Mouse (Mus musculus) left cerebral cortex, postnatal 36 days (tissue): ENCODE data around the gene Steap3. TPM values are rescaled to one million over a fixed set of nuclear protein-coding genes. Genes with fewer than 3 reads are reported as not detected.

Source experiments
- DNase-seq, 2 experiments: peaks; one replicate each; pipeline ENCODE4 v3.0.0; 2021 to 2022; ENCODE audit warnings: low spot score in 2 of 2, mixed read lengths in 1 of 2
- intact Hi-C: fragments of 180-260 bp; cut with DNase I; formaldehyde crosslinking; loops from one replicate; pipeline ENCODE4 v1.15.1; 2025
- total RNA-seq, 2 experiments: library from RNA; stranded (reverse); gene quantifications; 2 replicates each; pipeline ENCODE4 v1.2.3; 2021

Gene Steap3
- total RNA-seq, 2 experiments from 2014 or later, result 4.6 to 6.6 TPM

DNA sequence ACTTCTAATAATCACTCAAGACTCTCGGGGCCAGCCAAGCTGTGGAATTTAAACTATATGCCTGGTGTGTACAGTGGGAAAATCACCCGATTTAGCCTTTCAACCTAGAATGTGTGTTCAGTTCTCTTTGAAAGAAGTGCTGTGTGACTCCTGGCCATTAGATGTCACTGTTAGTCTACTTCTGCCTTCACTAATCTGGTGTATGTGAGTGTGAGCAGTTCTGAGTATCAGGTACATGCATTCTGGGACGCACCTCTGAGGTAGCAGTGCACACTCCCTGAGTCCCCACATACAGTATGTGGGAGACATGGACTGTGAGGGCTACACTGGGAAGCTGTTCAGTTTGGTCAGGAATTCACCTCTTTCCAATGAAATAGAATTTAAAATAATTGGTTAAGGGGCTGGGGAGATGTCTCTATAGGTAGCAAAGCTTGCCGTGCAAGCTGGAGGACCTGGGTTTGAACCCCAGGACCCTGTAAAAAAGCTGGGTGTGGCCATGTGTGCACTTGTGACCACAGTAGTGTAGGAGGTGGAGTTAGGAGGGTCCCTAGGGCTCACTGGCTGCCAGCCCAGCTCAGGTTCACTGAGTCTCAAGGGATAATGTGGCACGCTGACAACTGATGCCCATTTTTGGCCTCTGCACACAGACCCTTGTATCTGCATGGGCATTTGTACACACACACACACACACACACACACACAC lies 100.5 kb downstream of the Steap3 start:
- peak in 1 of 2 experiments; percentile 36 for DNase-seq
- intact Hi-C loops, result loop anchor here (2.0 to 10.0 kb wide), 2 partner anchors 293 to 377 kb away; no protein-coding TSS in a partner anchor

DNA sequence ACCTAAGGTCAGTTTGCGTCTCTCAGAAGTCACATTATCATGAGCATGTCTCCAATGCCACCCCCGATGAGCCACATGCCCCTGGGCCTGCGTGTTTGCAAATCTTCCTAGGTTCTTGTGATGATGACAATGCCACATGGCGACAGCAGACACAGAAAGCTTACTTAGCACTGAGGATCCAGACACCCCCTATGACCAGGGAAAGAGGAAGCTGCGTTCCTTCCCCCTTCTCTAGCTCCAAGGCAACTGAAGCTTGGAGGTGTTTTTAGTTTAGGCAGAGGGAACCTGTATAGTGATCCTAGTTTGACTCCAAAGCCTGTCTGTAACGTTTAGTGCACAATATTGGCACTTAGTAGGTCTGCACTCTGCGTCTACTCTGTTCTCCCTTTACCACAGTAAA lies 102.2 kb downstream of the Steap3 start:
- intact Hi-C loops, result loop anchor here (2.0 to 10.0 kb wide), 2 partner anchors 294 to 378 kb away; no protein-coding TSS in a partner anchor
- no peak for DNase-seq

DNA sequence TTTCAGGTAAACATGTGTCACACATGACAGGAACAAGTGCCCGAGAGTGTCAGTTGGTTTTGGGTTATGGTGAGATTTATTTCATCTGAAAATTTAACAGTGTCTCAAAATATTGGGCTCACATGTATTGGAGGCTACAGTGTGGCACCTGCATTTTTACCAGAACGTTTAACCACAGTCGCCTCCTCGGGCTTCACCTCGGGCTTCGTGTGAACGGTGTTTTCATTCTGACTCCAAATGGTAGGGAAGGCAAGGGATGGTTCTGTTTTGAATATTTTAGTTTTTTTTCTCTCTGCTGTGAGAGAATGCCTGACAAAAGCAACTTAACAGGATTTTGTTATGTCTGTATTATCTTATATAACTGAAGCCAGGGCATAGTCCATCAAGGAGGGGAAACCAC lies 103.8 kb downstream of the Steap3 start:
- intact Hi-C loops, result no loop called here
- no peak for DNase-seq

DNA sequence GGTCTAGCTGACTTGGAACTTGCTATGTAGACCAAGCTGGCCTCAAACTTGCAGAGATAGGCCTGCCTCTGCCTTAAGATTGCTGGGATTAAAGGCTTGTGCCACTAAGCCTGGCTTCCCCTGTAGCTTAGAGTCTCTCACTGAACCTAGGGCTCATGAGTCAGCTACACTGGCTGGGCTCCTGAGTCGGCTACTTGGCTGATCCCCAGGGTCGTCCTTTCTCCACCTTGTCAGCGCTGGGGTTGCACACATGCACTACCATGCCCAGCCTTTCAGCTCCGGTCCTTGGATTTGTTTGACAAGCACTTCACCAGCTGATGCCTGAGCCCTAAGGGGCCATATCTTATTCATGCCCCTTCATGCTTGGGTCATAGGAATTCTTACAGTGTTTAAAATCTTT lies 104.5 kb downstream of the Steap3 start:
- intact Hi-C loops, result no loop called here
- DNase-seq, result no peak

DNA sequence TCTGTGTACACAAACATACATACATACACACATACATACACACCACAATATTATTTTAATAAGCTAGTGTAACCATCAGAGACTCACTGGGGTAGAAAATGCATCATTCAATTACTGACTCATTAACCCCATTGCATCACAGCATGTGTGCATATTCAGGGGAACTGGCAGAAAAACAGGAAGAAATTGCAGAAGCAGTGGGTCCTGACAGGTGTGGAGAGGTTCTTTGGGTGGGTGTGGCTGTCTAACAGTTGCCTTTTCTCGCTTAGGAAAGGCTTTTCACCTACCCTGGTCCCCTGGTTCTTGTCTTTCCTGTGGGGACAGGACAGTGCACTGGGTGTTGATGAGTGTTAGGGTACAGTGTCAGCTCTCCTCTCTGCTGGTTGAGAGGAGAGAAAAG lies 109.9 kb downstream of the Steap3 start:
- DNase-seq, result no peak
- intact Hi-C loops, result no loop called here

DNA sequence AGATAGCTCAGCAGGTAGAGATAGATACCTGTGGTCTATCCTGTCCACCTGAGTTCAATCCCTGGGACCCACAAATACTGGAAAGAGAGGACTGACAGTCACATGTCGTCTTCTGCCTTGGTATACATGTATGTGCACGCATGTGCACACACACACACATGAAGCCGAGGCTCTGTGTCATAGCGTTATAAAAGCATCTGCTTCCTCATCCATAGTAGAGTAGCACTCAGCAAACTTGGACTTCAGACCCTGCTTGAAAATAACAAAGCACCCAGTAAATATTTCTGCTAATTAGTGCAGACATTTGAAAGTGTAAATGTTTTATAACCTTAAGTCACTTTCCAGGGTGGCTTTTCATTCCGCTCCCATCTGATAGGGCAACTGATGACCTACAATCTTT lies 111.0 kb downstream of the Steap3 start:
- no peak for DNase-seq
- intact Hi-C loops, result no loop called here

DNA sequence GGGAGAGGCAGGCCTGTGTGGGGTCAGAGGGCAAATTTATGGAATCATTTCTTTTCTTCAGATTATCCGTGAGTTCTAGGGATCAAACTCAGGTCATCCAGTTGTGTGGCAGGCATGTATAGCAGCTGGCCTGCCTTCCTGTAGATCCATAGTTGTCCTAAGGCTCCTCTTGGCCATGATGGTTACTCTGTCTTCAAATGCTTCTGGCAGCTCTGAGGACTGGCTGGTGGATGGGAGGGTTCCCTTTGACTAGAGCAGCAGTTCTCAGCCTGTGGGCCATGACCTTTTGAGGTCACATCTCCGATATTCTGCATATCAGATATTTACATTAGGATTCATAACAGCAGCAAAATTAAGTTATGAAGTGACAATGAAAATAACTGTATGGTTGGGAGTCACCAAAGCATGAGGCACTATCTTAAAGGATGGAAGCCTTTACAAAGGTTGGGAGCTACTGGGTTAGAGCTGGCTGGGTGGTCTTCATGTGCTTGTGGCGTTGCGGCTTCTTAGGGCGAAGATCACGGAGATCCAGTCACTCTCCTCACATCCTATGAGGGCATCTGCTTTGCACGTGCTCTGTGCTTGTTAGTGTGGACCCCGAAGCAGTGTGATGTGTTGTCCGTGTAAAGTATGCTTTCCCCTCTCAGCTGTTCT lies 113.9 kb downstream of the Steap3 start:
- intact Hi-C loops, result loop anchor here (10.0 kb wide), 1 partner anchor 124 kb away; no protein-coding TSS in a partner anchor
- no peak for DNase-seq

DNA sequence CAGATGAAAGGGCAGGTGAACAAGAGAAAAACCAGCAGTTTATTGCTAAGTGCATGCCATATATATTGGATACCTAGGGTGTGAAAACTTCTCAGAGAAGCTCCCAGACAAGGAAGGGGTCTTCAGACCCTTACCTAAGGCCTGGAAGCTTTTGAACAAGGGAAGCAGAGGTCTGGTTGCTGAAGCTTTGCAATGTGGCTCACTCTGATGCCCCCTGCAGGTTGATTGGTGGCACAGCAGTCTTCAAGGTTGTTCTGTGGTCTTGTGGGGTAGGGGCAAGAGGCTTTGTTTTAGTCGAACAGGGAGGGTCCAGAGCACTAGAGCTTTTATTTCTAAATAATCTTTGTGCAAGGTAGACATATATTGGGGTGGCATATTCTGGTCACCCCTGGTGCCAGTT lies 117.2 kb downstream of the Steap3 start:
- DNase-seq, result peak in 1 of 2 experiments; percentile 17

DNA sequence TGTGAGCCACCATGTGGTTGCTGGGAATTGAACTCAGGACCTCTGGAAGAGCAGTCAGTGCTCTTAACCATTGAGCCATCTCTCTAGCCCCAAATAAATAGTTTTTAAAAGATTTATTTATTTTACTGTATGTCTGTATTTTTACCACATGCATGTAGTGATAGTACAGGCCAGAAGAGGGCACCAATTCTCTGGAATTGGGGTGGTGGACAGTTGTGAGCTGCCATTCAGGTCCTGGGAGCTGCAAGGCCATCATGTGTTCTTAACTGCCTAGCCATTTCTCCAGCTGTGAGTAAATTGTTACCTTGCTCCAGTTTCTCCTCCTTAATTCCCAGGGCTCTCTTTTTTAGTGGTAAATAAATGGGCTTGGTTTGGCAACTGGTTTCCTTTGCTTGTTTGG lies 118.3 kb downstream of the Steap3 start:
- intact Hi-C loops, result loop anchor here (10.0 kb wide), 1 partner anchor 119 kb away; no protein-coding TSS in a partner anchor
- DNase-seq, result no peak

More for the DNA sequence above, 117.2 kb downstream of the Steap3 start:
- intact Hi-C loops, result loop anchor here (10.0 kb wide), 1 partner anchor 121 kb away; no protein-coding TSS in a partner anchor

DNA sequence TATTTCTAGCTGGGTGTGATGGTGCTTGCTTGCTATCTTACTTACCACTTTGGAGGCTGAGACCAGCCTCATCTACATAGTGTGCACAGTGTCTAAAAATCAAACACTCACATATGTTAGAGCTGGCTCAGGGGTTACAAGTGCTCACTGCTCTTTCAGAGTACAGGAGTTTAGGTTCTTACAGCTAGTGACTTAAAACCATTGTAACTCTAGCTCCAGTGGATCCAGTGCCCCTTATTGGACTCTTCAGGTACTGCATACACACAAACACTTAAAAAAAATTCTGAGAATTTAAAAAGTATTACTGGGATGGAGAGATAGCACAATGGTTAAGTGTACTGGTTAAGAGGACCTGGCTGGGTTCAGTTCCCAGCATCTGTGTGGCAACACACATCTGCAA lies 125.5 kb downstream of the Steap3 start:
- no peak for DNase-seq
- intact Hi-C loops, result loop anchor here (2.0 kb wide), 1 partner anchor 48 kb away; no protein-coding TSS in a partner anchor

DNA sequence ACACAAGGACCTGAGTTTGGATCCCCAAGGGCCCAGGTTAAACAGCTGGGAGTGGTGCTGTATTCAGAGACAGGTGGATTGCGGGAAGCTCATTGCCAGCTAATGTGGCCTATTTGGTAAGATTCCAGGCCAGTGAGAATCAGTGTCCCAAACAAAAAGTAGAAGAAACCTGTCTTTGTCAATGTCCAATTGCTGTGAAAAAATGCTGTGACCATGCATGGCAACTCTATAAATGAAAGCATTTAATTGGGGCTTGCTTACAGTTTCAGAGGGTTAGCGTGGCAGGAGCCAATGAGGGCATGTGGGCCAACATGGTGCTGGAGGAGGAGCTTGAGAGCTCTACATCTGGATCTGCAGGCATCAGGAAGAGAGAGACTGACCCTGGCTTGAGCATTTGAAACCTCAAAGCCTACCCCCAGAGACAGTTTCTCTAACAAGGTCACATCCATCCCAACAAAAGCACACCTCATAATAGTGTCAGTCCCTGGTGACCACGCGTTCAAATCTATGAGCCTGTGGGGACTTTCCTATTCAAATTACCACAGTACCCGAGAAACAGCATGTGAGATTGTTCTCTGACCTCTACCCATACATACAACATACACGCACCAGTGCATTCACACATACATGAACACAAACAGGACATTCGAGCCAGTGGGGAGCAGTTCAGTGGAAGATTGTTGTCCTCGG lies 126.8 kb downstream of the Steap3 start:
- intact Hi-C loops, result loop anchor here (2.0 kb wide), 1 partner anchor 47 kb away; no protein-coding TSS in a partner anchor
- no peak for DNase-seq

DNA sequence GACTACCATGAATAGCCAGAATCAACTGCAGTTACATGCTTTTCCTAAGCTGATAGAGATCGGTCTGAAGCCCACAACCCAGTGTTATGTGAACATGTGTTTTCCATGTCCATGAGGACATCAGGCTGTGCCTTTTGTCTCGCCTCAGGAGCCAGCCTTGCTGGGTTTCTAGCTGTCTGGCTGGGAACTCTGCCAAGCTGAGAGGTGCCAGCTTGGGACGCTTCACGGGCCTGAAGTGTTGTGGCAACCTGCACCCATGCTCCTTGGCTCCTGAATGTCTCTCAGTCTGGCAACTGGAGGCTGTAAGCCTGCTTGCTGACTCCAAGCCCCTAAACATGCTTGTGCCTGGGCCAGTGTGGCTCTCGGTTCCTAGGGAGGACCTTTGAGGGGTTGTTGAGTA lies 130.0 kb downstream of the Steap3 start:
- DNase-seq, result no peak

More for the DNA sequence above, 130.0 kb downstream of the Steap3 start:
- intact Hi-C loops, result no loop called here

Other genes with a start within 250 kb of the Steap3 start
- 1 to 10 TPM; 1.1 TPM for gene Tmem37, start 198.6 kb downstream of the Steap3 start, total RNA-seq
- 100 to 1,000 TPM; 235 to 237 TPM for gene Dbi, start 151.6 kb downstream of the Steap3 start, total RNA-seq
- 1 to 10 TPM; 6.2 to 8.7 TPM for gene 3110009E18Rik, start 151.5 kb downstream of the Steap3 start, total RNA-seq
- gene C1ql2, start 67.9 kb upstream of the Steap3 start, total RNA-seq, result 1 to 10 TPM; 3.8 to 5.8 TPM
- gene Marco, start 232.3 kb upstream of the Steap3 start, total RNA-seq, result not detected